Mouse (Mus musculus) fibroblast of lung, adult 2 months (primary cell): ENCODE measurements around the gene Ints13.

Experiments
- DNase-seq: peaks from one replicate; pipeline ENCODE4 v3.0.0-alpha.2; 2011; ENCODE audit warnings: low read depth

The Ints13 gene

GRCm38 (mm10) chr6:146500206-146500605 lies 77.4 kb downstream of the Ints13 start:
- DNase-seq, result no peak
